Mouse (Mus musculus) intestine, embryonic 14.5 days (tissue): ENCODE data around the gene Evx2. TPM values are rescaled to one million over a fixed set of nuclear protein-coding genes. Genes with fewer than 3 reads are reported as not detected.

ENCODE experiments used
- ATAC-seq: fragments of 200-750 bp; cut with Nextera tagmentation; replicated peaks from 2 replicates; pipeline ENCODE4 v1.8.0; 2017; ENCODE audit warnings: low read depth, moderate number of reproducible peaks, moderate TSS enrichment, moderate library complexity; ENCODE audit not compliant: low FRiP score, low TSS enrichment
- DNase-seq: peaks from one replicate; pipeline ENCODE4 v3.0.0-alpha.2; 2018; ENCODE audit warnings: low spot score
- H3K27ac ChIP-seq: fragments of 300-500 bp; sonication (generic); 2 replicates; pipeline ENCODE4 v1.5.1; 2014; ENCODE audit warnings: low read depth, mild to moderate bottlenecking, control low read depth
- H3K27me3 ChIP-seq: fragments of 300-500 bp; sonication (generic); replicated peaks from 2 replicates; pipeline ENCODE4 v1.6.1; 2014; ENCODE audit warnings: low read length, control low read depth; ENCODE audit not compliant: control insufficient read depth, insufficient read depth
- H3K36me3 ChIP-seq: fragments of 300-500 bp; sonication (generic); 2 replicates; pipeline ENCODE4 v1.6.1; 2014; ENCODE audit warnings: low read length, control low read depth; ENCODE audit not compliant: control insufficient read depth, insufficient read depth
- H3K4me1 ChIP-seq: fragments of 300-500 bp; sonication (generic); replicated peaks from 2 replicates; pipeline ENCODE4 v1.6.1; 2014; ENCODE audit warnings: low read length, control low read depth, mixed read lengths; ENCODE audit not compliant: control insufficient read depth, insufficient read depth
- H3K4me2 ChIP-seq: fragments of 300-500 bp; sonication (generic); 2 replicates; pipeline ENCODE4 v1.6.1; 2014; ENCODE audit warnings: low read length
- H3K4me3 ChIP-seq: fragments of 300-500 bp; sonication (generic); 2 replicates; pipeline ENCODE4 v1.5.1; 2014; ENCODE audit warnings: low read depth, low read length, control low read depth, mixed read lengths
- H3K9ac ChIP-seq: fragments of 300-500 bp; sonication (generic); 2 replicates; pipeline ENCODE4 v1.6.1; 2014; ENCODE audit warnings: mild to moderate bottlenecking, low read length
- H3K9me3 ChIP-seq: fragments of 300-500 bp; sonication (generic); 2 replicates; pipeline ENCODE4 v1.6.1; 2016; ENCODE audit warnings: low read length, control low read depth; ENCODE audit not compliant: control insufficient read depth
- WGBS: fragments of 180-500 bp; shearing (Covaris S2); extraction: QIAGEN DNeasy Blood & Tissue Kit; methylation state at CpG from one replicate; pipeline ENCODE4 v1.1.7; 2014; 5-methylcytosine and 5-hydroxymethylcytosine counted together
- polyA plus RNA-seq: library from polyadenylated mRNA; unstranded; fragments of >200 nt; fragmentation: Nextera tagmentation; extraction: Ambion mirVana; gene quantifications from 2 replicates; pipeline ENCODE4 v1.2.1, GENCODE M21; 2014

Evx2 gene
- polyA plus RNA-seq, 1 experiment from 2014 or later = not detected

DNA sequence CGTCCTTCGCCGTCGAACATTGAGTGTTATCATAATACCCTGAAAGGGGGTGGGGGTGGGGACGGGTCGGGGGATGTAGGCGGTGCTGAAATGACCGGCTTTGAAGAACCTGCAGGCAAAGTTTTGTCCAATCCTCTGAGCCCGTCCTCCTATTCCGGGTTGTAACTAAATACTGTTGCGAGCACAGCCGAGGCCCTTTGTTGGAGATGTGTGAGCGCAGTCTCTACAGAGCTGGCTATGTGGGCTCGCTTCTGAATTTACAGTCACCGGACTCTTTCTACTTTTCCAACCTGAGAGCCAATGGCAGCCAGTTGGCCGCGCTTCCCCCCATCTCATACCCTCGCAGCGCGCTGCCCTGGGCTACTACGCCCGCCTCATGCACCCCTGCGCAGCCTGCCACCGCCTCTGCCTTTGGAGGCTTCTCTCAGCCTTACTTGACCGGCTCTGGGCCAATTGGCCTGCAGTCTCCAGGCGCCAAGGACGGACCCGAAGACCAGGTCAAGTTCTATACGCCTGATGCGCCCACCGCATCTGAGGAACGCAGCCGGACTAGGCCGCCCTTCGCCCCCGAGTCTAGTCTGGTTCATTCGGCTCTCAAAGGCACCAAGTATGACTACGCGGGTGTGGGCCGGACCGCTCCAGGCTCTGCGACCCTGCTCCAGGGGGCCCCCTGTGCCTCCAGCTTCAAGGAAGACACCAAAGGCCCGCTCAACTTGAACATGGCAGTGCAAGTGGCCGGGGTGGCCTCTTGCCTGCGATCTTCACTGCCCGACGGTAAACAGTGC, 15.7 kb upstream of the Evx2 start, which contains the start of gene Hoxd12:
Hoxd12 (plus strand) TSS at position 133 of the 785 bp plus-strand sequence.
- DNase-seq (peak; percentile 68), ATAC-seq (no peak)
- no peaks in the 10 kb centered on the region for H3K9me3 ChIP-seq
- H3K4me3 ChIP-seq = no peak within 1 kb of the TSS; the same call in 1 of the 2 replicates
- H3K4me2 ChIP-seq = peak within 1 kb of the TSS; percentile 18; the same call in 1 of the 2 replicates
- H3K9ac ChIP-seq = no peak within 1 kb of the TSS
- H3K27ac ChIP-seq = no peak within 1 kb of the TSS
- H3K4me1 ChIP-seq = no peaks in the 10 kb centered on the region
- no peaks in the 10 kb centered on the region for H3K36me3 ChIP-seq
- H3K27me3 ChIP-seq = peaks cover 100% of the 10 kb centered on the region
- 2% methylated on average over 47 of the region's 47 CpGs for WGBS

- WGBS = 5% methylated on average over 24 of the region's 24 CpGs
- Histone ChIP-seq H3K27me3 (peaks cover 100% of the 10 kb centered on the region), H3K4me3 (no peak overlapping the region), H3K27ac (no peak overlapping the region), H3K36me3 (no peaks in the 10 kb centered on the region), H3K4me1 (no peaks in the 10 kb centered on the region), H3K9ac (no peak overlapping the region), H3K4me2 (no peak overlapping the region), H3K9me3 (no peaks in the 10 kb centered on the region)
- ATAC-seq = no peak
- peak; percentile 62 for DNase-seq
These were observed 14.6 kb upstream of the Evx2 start for GRCm38 (mm10) chr2:74673835-74674425.

DNA sequence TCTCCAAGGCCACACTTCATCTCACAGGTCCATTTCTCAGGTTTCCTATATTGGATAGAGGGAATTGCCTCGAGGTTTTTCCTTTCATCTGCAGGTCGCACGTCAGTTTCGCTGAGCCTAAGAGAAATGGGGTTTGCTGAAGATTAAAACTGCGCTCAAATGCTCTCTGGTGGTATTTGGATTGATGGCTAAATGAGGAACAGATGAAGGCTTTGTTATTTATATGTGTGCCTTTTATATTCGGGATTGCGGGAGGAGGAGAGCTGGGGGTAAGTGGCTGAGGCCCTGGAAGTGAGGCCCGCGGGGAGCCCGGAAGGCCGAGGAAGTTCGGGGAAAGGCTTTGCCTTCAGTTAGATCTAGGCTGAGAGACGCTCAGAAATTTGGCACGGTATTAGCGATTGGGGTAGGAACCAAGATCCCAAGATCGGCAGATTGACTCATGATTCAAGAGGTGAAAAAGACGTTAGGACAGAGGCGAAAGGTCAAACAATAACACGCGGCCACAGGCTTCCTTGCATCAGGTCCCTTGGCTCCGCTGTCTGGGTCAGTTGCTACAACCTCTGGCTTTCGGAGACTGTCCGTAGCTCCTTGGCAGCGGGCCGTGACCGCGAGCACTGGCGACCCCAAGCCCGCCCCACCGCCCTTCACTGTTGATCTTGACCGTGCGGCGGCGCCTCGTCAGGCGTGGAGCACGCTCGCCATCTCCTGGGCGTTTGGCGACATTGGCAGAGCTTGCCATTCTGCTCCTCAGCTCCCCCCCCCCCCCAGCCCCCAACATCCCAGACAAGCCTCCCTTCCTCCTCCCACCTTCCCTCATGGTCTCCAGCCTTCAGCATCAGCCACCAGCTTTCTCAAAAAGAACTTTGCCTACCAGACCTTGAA, 13.4 kb upstream of the Evx2 start:
- ATAC-seq (no peak; the same call in 1 of the 2 replicates), DNase-seq (peak; percentile 79)
- no peak overlapping the region for H3K9ac ChIP-seq
- H3K27me3 ChIP-seq = peaks cover 100% of the 10 kb centered on the region
- H3K4me2 ChIP-seq = peak overlapping the region; percentile 47
- peaks cover 5% of the 10 kb centered on the region; the same call in 1 of the 2 replicates for H3K4me1 ChIP-seq
- no peaks in the 10 kb centered on the region for H3K36me3 ChIP-seq
- no peak overlapping the region for H3K27ac ChIP-seq
- no peaks in the 10 kb centered on the region for H3K9me3 ChIP-seq
- H3K4me3 ChIP-seq = peak overlapping the region; percentile 28
- 3% methylated on average over 40 of the region's 40 CpGs for WGBS

DNA sequence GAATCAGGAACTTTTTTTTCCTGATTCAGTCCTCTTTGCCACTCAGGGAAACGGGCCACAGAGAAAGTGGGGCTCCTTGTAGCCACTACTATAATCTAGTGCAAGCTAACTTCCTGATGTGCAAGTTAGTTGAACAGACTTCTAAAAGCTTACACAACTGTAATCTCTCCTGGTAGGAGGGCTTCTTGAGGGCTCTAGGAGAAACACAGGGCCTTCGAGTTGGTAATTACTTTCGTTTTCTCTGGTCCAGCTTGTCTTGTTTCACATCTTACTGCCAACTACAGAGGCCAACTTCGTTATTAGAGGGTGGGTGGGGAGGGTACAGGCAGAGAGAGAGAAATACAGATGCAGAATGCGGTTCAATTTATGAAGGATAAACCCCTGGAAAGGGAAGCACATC, 12.5 kb upstream of the Evx2 start:
- WGBS = 15% methylated on average over 5 of the region's 5 CpGs
- peak; percentile 68 for DNase-seq
- no peak overlapping the region for H3K4me2 ChIP-seq

DNA sequence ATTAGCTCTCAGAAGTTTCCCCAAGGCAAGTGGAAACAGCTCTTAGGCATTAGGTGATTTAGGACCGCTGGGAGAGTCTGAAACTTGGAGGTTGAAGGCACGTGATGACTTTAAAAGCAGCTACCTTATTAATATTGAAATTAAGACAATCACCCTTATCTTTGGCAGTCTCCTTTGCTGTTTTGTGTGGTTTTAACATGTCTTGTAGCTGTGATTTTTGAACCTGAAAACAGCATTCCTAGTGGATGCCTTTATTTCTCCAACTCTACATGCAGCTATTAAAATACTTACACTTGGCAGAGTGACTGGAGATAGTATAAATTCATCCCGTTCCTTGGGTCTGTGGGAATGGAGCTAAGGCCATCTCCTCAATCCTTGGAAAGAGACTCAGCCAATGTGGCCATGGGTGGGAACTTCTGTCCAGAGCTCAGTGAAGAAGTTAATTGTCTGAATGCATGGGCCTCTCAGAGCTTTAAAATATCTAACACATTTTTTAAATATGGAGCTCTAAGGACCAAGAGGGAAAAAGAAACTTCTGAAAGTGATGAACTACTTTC, 11.4 kb upstream of the Evx2 start:
- 5% methylated on average over 3 of the region's 3 CpGs for WGBS
- Histone ChIP-seq H3K9ac (no peak overlapping the region), H3K9me3 (no peaks in the 10 kb centered on the region), H3K4me2 (no peak overlapping the region), H3K27ac (no peak overlapping the region), H3K36me3 (no peaks in the 10 kb centered on the region), H3K27me3 (peaks cover 100% of the 10 kb centered on the region), H3K4me1 (peaks cover 6% of the 10 kb centered on the region; the same call in 1 of the 2 replicates), H3K4me3 (no peak overlapping the region)
- DNase-seq (peak; percentile 54), ATAC-seq (no peak)

More for the DNA sequence above, 12.5 kb upstream of the Evx2 start:
- no peaks in the 10 kb centered on the region for H3K36me3 ChIP-seq
- H3K9me3 ChIP-seq = no peaks in the 10 kb centered on the region
- no peak overlapping the region for H3K9ac ChIP-seq
- H3K4me3 ChIP-seq = no peak overlapping the region
- ATAC-seq = no peak
- peaks cover 100% of the 10 kb centered on the region for H3K27me3 ChIP-seq
- H3K4me1 ChIP-seq = peaks cover 6% of the 10 kb centered on the region; the same call in 1 of the 2 replicates
- H3K27ac ChIP-seq = no peak overlapping the region

- H3K9me3 ChIP-seq = no peaks in the 10 kb centered on the region
- no peak overlapping the region for H3K9ac ChIP-seq
- ATAC-seq = no peak
- peak; percentile 77 for DNase-seq
- H3K27me3 ChIP-seq = peaks cover 100% of the 10 kb centered on the region
- WGBS = 3% methylated on average over 14 of the region's 14 CpGs
- 0 out of 2 replicates have a peak overlapping the region, but pooled peaks have one; percentile 6 for H3K4me2 ChIP-seq
- no peaks in the 10 kb centered on the region for H3K36me3 ChIP-seq
- H3K4me3 ChIP-seq = no peak overlapping the region
- H3K27ac ChIP-seq = no peak overlapping the region
- peaks cover 6% of the 10 kb centered on the region; the same call in 1 of the 2 replicates for H3K4me1 ChIP-seq
These were observed 10.4 kb upstream of the Evx2 start for GRCm38 (mm10) chr2:74669650-74670235.

GRCm38 (mm10) chr2:74669230-74669578, 9.8 kb upstream of the Evx2 start:
- peak overlapping the region; percentile 37; the same call in 1 of the 2 replicates for H3K4me3 ChIP-seq
- WGBS = 0% methylated on average over 3 of the region's 3 CpGs
- no peak for ATAC-seq
- no peak overlapping the region for H3K4me2 ChIP-seq
- DNase-seq = peak; percentile 49
- H3K36me3 ChIP-seq = no peaks in the 10 kb centered on the region
- peaks cover 100% of the 10 kb centered on the region for H3K27me3 ChIP-seq
- no peak overlapping the region for H3K27ac ChIP-seq
- no peaks in the 10 kb centered on the region for H3K9me3 ChIP-seq
- no peak overlapping the region for H3K9ac ChIP-seq
- H3K4me1 ChIP-seq = peaks cover 6% of the 10 kb centered on the region; the same call in 1 of the 2 replicates
